Mouse (Mus musculus): ENCODE measurements around the gene Ppp1r15b.

Ppp1r15b gene

DNA sequence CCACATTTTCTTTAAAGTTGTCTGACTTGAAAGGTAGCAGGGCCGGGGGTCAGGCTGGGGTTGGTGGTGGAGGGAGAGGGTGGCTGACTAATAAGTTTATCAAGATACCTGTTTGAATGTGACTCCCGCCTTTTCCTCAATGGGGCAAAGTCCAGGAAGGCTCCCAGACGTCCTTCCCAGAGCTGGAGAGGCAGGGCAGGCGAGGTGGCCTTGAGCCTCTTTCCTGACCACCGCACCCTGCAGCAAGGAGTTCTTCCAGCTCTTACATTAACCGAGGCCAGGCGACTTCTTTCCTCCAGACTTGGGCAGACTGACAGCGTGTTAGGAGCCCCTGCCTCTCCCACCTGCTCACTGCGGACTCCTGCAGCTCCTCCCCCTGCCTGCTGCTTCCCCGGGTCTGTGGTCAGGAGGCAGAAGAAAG lies 33.7 kb downstream of the Ppp1r15b start:
- no peak for TF ChIP-seq GATA4 (IDR thresholded peaks at IDR 0.05; ENCODE audit: insufficient replicate concordance, low read length)

DNA sequence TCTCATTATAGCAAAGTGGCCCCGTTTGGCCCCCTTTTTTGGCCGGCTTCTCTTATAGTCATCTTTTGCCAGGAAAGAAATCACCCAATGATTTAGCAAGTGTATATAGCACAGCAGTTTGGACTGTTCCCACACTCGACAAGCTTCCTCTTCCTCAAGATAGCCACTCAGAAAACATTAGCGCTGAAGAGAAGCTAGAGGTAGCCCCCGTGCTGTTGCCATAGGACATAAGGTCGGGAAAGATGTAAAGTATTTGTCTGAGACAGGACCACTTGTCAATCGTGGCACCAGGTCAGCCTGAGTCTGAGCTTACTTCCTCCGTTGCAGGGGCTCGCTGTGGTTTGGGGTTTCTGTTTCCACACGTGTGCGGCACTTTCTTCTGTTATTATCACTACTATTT lies 34.2 kb downstream of the Ppp1r15b start:
- TF ChIP-seq GATA4 (IDR thresholded peaks at IDR 0.05; ENCODE audit: insufficient replicate concordance, low read length), result no peak

- TF ChIP-seq GATA4 (IDR thresholded peaks at IDR 0.05; ENCODE audit: insufficient replicate concordance, low read length), result no peak
Measured at GRCm38 (mm10) chr1:133168318-133169060, 37.5 kb downstream of the Ppp1r15b start.

DNA sequence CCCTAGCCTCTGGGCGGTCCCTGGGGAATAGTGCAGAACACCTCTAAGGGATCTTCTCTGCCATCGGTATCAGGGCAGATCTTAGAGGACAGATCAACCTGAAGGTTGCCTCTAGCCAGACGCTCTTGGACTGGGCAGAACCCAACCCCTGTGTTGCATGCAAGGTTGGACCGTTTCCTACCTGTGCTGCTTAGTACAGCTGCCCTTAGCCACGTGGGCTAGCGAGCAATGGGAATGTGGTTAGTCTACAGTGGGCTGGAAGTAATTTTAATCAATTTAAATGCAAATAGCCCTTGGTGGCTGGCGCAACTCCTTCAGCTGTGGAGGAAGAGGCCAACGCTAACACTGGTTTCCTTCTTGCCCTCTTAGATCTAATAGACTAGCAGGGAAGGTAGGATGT lies 39.3 kb downstream of the Ppp1r15b start:
- no peak for TF ChIP-seq GATA4 (IDR thresholded peaks at IDR 0.05; ENCODE audit: insufficient replicate concordance, low read length)

GRCm38 (mm10) chr1:133171357-133171756 lies 40.4 kb downstream of the Ppp1r15b start:
- no peak for TF ChIP-seq GATA4 (IDR thresholded peaks at IDR 0.05; ENCODE audit: insufficient replicate concordance, low read length)

DNA sequence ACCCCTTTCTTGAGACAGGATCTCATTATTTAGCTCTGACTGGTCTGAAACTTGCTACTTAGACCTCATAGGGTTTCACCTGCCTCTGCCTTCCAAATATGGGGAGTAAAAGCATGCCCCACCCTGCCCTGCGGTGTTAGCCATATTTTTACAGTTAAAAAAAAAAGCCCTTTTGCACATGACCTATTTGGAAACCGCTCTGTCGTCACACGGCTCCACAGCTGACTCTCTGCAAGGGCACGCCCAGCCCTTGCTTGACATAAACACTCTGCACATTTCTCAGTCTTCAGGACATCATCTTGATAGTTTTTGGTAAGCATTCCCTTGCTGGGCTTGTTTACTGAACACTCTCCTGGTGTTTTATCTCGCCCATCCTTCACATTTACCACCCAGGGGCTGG lies 44.2 kb downstream of the Ppp1r15b start:
- no peak for TF ChIP-seq GATA4 (IDR thresholded peaks at IDR 0.05; ENCODE audit: insufficient replicate concordance, low read length)

DNA sequence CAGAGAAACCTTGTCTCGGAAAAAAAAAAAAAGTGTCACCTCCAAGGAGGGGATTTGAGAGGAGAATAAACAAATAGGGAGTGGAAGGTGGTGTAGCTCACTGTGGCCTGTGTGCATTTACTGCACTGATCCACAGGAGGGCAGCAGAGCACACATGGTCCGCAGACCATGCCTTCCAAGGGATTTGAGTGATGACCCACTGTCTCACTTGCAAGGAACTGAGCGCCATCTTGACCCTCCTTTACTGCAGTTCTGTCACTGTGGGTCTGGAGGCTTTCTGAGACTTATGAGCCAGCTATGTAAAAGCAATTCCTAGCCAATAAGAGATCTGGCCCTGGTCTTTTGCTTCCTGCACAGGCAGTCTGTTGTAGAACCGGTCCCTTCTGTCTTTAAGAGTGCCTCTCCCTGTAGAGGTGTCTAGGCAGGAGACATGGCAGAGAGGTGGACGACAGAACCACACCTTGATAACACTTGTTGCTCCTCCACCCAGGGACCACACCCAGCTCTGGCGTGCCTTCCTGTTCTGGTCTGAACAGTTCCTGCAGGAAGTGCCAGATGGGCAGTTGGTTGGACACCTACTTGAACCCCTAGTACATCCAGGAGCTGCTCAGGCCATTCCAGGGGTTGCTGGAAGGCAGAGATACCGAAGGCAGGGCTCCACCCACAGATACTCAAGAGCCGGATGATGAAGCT lies 46.7 kb downstream of the Ppp1r15b start:
- no peak for TF ChIP-seq GATA4 (IDR thresholded peaks at IDR 0.05; ENCODE audit: insufficient replicate concordance, low read length)

DNA sequence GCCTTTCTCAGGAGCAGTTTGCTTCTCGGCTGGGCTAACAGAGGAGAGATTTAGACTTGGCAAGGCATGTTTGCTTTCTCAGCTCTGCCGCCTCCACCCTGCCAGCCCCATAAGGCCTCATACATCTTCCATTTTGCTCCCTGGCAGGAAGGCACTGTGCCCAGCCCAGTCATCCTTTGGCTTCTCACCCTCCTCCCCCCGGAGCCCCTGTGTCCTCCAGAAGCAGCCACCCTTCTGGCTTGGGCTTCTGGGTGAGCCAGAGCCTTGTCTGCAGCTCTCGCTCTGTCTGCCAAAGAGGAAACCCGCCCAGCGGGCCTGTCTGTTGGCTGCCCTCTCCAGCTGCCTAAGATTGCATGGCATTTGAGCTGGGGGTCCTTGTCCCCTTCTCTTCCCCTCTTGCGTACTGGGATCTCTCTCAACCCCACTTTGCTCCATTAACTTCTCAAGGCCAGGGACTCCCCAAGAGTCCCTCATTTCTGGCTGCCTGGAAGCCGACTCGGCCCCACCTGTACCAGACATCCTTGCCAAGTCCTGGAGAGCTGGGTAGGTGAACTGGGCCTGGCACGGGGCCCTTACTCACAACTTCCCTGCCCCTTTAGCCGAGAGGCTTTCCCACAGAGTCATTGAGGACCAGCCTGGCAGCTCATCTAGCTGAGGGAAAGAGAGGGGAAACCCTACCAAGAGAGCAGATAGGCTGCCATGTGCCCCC lies 47.9 kb downstream of the Ppp1r15b start:
- TF ChIP-seq GATA4 (IDR thresholded peaks at IDR 0.05; ENCODE audit: insufficient replicate concordance, low read length), result no peak

- no peak for TF ChIP-seq GATA4 (IDR thresholded peaks at IDR 0.05; ENCODE audit: insufficient replicate concordance, low read length)
Measured at GRCm38 (mm10) chr1:133181072-133182015, 50.4 kb downstream of the Ppp1r15b start.

DNA sequence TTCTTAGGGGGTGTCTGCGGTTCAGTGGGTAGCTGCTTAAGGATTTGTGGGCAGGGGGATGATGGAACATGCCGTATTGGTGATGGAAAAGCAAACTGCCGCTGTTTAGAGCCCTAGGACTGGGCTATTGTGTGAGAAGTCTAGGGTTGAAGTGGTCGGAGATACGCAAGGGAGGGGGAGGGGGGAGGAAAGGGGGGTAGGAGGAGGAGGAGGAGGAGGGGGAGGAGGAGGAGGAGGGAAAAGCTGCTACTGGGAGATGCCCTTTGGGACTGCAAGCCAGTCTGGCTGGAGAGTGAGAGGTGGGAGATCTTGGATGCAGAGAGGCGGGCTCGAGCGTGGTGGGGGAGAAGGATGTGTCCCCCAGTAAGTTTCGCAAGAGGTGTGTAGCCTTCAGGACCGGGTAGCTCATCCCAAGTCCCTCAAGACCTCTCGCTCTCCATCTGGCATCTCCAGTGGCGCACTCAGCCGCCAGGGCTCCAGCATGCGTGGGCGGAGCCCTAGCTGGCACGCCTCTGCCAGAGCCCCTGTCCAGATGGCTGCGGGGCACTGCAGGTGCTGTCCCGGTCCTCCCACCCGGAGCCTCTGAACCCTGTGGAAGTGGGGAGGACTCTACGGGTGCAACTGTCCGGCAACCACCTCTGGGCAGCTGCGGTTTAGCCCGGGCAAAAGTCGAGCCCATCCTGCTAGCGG lies 51.2 kb downstream of the Ppp1r15b start:
- TF ChIP-seq GATA4 (IDR thresholded peaks at IDR 0.05; ENCODE audit: insufficient replicate concordance, low read length), result no peak

DNA sequence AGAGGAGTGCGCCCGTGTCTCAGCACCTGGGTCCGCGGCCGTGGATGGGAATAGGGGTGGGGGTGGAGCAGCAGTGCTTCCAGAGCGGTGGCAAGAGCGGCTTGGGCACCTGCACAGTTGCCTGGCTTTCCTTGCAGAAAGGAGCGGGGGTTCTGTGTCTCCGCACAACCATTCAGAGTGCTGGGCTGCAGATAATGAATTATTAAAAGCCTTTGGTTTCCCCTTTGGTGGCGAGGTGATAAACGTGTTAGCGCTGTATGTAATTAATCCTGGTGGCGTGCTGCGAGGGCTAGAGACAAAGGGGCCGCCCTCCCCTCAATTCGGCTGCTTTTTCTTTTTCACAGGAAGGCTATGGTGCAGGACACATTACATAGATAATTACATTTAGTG lies 51.8 kb downstream of the Ppp1r15b start:
- TF ChIP-seq GATA4 (IDR thresholded peaks at IDR 0.05; ENCODE audit: insufficient replicate concordance, low read length), result no peak

DNA sequence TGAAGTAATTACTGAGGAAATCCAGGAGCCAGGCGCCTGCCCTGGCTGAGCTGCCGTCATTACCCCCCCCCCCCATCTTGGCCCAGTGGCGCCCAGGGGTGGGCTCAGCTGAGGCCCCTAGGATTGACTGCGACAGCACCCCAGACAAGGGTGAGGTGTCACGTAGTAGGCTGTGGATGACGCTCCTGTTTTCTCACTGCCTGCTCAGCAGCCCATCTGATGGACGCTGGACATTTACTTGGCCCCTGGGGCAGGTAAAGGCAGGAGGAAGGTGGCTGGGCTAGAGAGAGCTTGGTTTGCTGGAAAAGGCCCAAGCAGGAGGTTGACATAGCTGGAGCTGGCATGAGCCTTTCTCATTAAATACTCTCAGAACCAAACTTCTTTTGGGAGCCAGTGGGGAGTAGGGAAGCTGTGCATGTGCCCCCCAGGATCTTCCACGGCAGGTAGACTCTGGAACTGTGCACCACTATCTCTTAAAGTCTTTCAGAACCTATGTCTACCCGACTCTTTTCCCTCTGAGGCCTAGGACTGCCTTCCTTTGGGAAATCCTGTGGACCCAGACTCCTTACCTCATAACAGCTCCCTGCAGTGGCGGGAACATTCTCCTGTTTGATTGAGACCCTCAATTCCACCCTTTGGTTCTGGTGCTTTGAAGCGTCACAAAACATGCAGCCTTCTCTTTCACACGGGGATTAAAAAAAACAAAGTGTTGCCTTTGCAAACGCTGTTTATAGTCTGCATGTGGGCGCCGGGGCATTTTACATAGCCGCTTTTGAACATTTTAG lies 52.4 kb downstream of the Ppp1r15b start:
- TF ChIP-seq GATA4 (IDR thresholded peaks at IDR 0.05; ENCODE audit: insufficient replicate concordance, low read length), result no peak

- no peak for TF ChIP-seq GATA4 (IDR thresholded peaks at IDR 0.05; ENCODE audit: insufficient replicate concordance, low read length)
Measured at GRCm38 (mm10) chr1:133187948-133188680, 57.2 kb downstream of the Ppp1r15b start.
